Mouse (Mus musculus) midbrain, embryonic 16.5 days (tissue): ENCODE results near the gene Hpcal1. TPM values are rescaled to one million over a fixed set of nuclear protein-coding genes. Genes with fewer than 3 reads are reported as not detected.
"Not testable (repeated sequence)": the region's sequence is repeated elsewhere in the genome, so short reads cannot be mapped to it uniquely, and the experiment has no call there.

Experiments
- ATAC-seq: fragments of 200-750 bp; cut with Nextera tagmentation; 2 replicates; pipeline ENCODE4 v1.8.0; 2017; ENCODE audit warnings: moderate TSS enrichment
- H3K27ac ChIP-seq: fragments of 300-500 bp; sonication (generic); 2 replicates; pipeline ENCODE4 v1.5.1; 2014; ENCODE audit warnings: mild to moderate bottlenecking, low read length, mixed read lengths
- H3K27me3 ChIP-seq: fragments of 300-500 bp; sonication (generic); 2 replicates; pipeline ENCODE4 v1.6.1; 2014; ENCODE audit warnings: low read depth, low read length, mixed read lengths; ENCODE audit not compliant: control insufficient read depth, insufficient read depth
- H3K36me3 ChIP-seq: fragments of 300-500 bp; sonication (generic); 2 replicates; pipeline ENCODE4 v1.6.1; 2014; ENCODE audit warnings: mild to moderate bottlenecking, low read length, moderate library complexity, mixed read lengths; ENCODE audit not compliant: control insufficient read depth, insufficient read depth
- H3K4me1 ChIP-seq: fragments of 300-500 bp; sonication (generic); 2 replicates; pipeline ENCODE4 v1.6.1; 2014; ENCODE audit warnings: mild to moderate bottlenecking, low read length, mixed read lengths; ENCODE audit not compliant: control insufficient read depth, insufficient read depth
- H3K4me2 ChIP-seq: fragments of 300-500 bp; sonication (generic); 2 replicates; pipeline ENCODE4 v1.6.1; 2014; ENCODE audit warnings: mild to moderate bottlenecking, low read length, mixed read lengths
- H3K4me3 ChIP-seq: fragments of 300-500 bp; sonication (generic); 2 replicates; pipeline ENCODE4 v1.5.1; 2014; ENCODE audit warnings: low read depth, mild to moderate bottlenecking, low read length, moderate library complexity, mixed read lengths
- H3K9ac ChIP-seq: fragments of 300-500 bp; sonication (generic); 2 replicates; pipeline ENCODE4 v1.6.1; 2014; ENCODE audit warnings: low read depth, low read length, mixed read lengths
- H3K9me3 ChIP-seq: fragments of 300-500 bp; sonication (generic); replicated peaks from 2 replicates; pipeline ENCODE4 v1.6.1; 2014; ENCODE audit warnings: mild to moderate bottlenecking, low read length, mixed read lengths; ENCODE audit not compliant: control insufficient read depth, poor library complexity, severe bottlenecking
- WGBS: fragments of 180-500 bp; shearing (Covaris S2); extraction: QIAGEN DNeasy Blood & Tissue Kit; methylation state at CpG from one replicate; pipeline ENCODE4 v1.1.7; 2014; 5-methylcytosine and 5-hydroxymethylcytosine counted together
- polyA plus RNA-seq: library from polyadenylated mRNA; unstranded; fragments of >200 nt; fragmentation: Nextera tagmentation; extraction: Ambion mirVana; gene quantifications from 2 replicates; pipeline ENCODE4 v1.2.1, GENCODE M21; 2015

The Hpcal1 gene
- polyA plus RNA-seq, 1 experiment from 2014 or later, result 107 TPM

DNA sequence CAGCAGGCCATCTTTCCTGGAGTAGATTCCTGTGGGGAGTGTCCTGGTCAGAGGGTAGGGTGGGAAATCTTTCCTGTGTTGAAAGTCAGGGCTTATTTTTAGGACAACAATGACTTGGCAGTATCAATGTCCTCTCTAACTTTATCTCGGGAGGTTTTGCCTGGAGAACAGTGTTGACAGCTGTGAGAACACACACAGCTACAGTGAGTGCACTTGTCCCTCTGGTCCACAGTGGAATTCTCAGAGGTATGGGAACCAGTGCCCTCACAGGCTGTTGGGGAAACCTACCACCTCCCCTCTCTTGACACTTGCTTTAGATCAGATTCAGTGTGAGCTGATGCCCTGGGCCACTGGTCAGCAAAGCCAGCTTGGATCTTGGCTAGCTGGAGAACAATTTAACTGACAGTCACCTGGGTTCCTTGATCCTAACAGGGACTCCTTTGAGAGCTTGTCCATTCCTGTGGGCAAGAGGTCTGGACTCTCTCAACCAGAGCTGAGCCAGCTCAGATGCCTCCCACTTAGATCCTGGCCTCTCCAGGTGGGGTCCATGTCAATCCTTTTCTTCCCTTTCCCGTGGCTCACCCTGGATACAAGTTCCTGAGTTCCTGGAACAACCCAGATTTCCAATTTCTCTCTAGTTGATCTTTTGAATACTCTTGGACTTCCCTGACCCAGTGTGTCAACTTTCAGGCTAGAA is 79.0 kb downstream of the Hpcal1 start:
- Histone ChIP-seq H3K4me2 (no peak overlapping the region), H3K27me3 (no peaks in the 10 kb centered on the region), H3K9ac (no peak overlapping the region), H3K36me3 (no peaks in the 10 kb centered on the region), H3K9me3 (no peaks in the 10 kb centered on the region), H3K4me3 (no peak overlapping the region), H3K27ac (no peak overlapping the region), H3K4me1 (no peaks in the 10 kb centered on the region)
- ATAC-seq, result no peak
- WGBS, result 65% methylated on average over 2 of the region's 2 CpGs

GRCm38 (mm10) chr12:17770538-17770937 is 79.9 kb downstream of the Hpcal1 start:
- Histone ChIP-seq H3K27ac (no peak overlapping the region), H3K9ac (no peak overlapping the region), H3K4me3 (no peak overlapping the region), H3K27me3 (no peaks in the 10 kb centered on the region), H3K4me1 (no peaks in the 10 kb centered on the region), H3K36me3 (no peaks in the 10 kb centered on the region), H3K9me3 (no peaks in the 10 kb centered on the region), H3K4me2 (no peak overlapping the region)
- WGBS, result 57% methylated on average over 2 of the region's 2 CpGs
- ATAC-seq, result no peak

GRCm38 (mm10) chr12:17773721-17774120 is 83.1 kb downstream of the Hpcal1 start:
- not testable (repeated sequence) for H3K4me2 ChIP-seq, H3K4me3 ChIP-seq, H3K4me1 ChIP-seq, H3K27ac ChIP-seq, H3K9me3 ChIP-seq, H3K36me3 ChIP-seq, H3K9ac ChIP-seq, ATAC-seq, H3K27me3 ChIP-seq
- 92% methylated on average over 5 of the region's 5 CpGs for WGBS

- not testable (repeated sequence) for ATAC-seq, H3K36me3 ChIP-seq, H3K4me1 ChIP-seq, H3K27ac ChIP-seq, H3K9me3 ChIP-seq, H3K9ac ChIP-seq, H3K4me3 ChIP-seq, H3K4me2 ChIP-seq, H3K27me3 ChIP-seq
- 69% methylated on average over 3 of the region's 3 CpGs for WGBS
Observed at GRCm38 (mm10) chr12:17774842-17775241, 84.2 kb downstream of the Hpcal1 start.

DNA sequence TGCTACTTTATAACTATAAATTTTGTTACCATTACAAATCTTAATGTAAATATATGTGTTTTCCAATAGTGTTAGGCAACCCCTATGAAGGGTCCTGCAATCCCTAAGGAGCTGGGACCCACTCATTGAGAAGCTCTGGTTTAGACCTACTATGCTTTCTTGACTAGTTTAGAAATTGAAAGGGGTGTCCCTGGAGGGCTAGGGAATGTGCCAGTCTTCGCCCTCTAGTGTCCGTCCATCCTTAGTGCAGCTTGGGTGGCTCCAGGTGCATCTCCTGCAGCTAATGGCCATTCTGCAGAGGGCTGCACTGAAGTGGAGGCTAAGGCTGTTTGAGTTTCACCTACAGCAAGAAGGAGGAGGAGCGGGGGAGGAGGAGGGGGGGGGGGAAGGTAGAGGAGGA is 87.7 kb downstream of the Hpcal1 start:
- H3K27me3 ChIP-seq, result no peaks in the 10 kb centered on the region
- no peaks in the 10 kb centered on the region for H3K36me3 ChIP-seq
- peaks cover 2% of the 10 kb centered on the region; the same call in 1 of the 2 replicates for H3K4me1 ChIP-seq
- H3K9me3 ChIP-seq, result no peaks in the 10 kb centered on the region
- H3K4me3 ChIP-seq, result no peak overlapping the region
- no peak overlapping the region for H3K27ac ChIP-seq
- ATAC-seq, result no peak
- no peak overlapping the region for H3K9ac ChIP-seq
- H3K4me2 ChIP-seq, result no peak overlapping the region
- WGBS, result 9% methylated on average over 2 of the region's 3 CpGs

GRCm38 (mm10) chr12:17779093-17779492 is 88.4 kb downstream of the Hpcal1 start:
- WGBS, result 7% methylated on average over 3 of the region's 3 CpGs
- Histone ChIP-seq H3K27me3 (no peaks in the 10 kb centered on the region), H3K27ac (peak overlapping the region; percentile 45), H3K4me1 (peaks cover 2% of the 10 kb centered on the region; the same call in 1 of the 2 replicates), H3K4me2 (no peak overlapping the region), H3K36me3 (no peaks in the 10 kb centered on the region), H3K4me3 (no peak overlapping the region), H3K9me3 (no peaks in the 10 kb centered on the region), H3K9ac (no peak overlapping the region)
- ATAC-seq, result peak; percentile 68

DNA sequence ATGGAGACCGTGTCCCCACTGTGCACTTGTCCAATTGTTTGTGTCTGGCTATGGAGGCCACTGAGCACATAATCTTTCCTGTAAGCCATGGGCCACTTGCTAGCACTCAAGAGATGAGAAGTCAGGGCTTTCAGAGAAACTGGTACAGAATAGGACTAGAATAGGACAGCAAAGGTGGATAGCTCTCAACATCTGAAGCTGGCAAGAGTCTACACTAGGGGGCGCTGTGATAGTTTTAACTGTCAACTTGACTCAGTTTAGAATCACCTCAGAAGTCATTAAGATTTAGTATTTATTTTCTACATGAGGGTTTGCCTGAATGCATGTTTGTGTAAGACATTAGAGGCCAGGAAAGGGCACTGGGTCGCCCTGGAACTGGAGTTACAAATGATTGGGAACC is 98.8 kb downstream of the Hpcal1 start:
- H3K4me2 ChIP-seq, result no peak overlapping the region
- WGBS, result 49% methylated on average over 3 of the region's 3 CpGs
- H3K4me3 ChIP-seq, result no peak overlapping the region
- H3K4me1 ChIP-seq, result no peaks in the 10 kb centered on the region
- H3K9me3 ChIP-seq, result no peaks in the 10 kb centered on the region
- H3K27ac ChIP-seq, result no peak overlapping the region
- no peak for ATAC-seq
- no peaks in the 10 kb centered on the region for H3K36me3 ChIP-seq
- H3K27me3 ChIP-seq, result no peaks in the 10 kb centered on the region
- H3K9ac ChIP-seq, result no peak overlapping the region

DNA sequence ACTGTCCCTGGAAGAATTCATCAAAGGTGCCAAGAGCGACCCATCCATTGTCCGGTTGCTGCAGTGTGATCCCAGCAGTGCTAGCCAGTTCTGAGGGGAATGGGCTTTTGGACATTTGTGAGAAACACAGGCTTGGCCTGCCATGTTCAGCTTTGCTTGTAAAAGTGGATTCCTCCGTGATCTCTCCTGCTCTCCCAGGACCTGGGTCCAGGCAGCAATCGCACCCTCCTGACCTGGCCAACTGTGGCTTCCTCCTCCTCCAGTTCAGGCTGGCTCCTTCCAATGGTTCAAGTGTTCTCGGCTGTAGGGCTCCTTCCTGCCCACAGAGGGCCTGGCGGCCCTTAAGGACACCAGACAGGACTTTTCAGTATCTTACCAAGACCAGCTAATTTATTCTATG is 100.5 kb downstream of the Hpcal1 start:
- H3K4me3 ChIP-seq, result no peak overlapping the region
- H3K27ac ChIP-seq, result no peak overlapping the region
- no peak overlapping the region for H3K9ac ChIP-seq
- no peaks in the 10 kb centered on the region for H3K36me3 ChIP-seq
- ATAC-seq, result no peak
- no peak overlapping the region for H3K4me2 ChIP-seq
- H3K9me3 ChIP-seq, result no peaks in the 10 kb centered on the region
- H3K4me1 ChIP-seq, result no peaks in the 10 kb centered on the region
- 86% methylated on average over 6 of the region's 6 CpGs for WGBS
- H3K27me3 ChIP-seq, result no peaks in the 10 kb centered on the region

- Histone ChIP-seq H3K36me3 (no peaks in the 10 kb centered on the region), H3K4me3 (no peak overlapping the region), H3K9ac (no peak overlapping the region), H3K4me2 (no peak overlapping the region), H3K27ac (no peak overlapping the region), H3K27me3 (no peaks in the 10 kb centered on the region), H3K4me1 (no peaks in the 10 kb centered on the region), H3K9me3 (no peaks in the 10 kb centered on the region)
- 71% methylated on average over 1 of the region's 1 CpGs for WGBS
- ATAC-seq, result no peak
Observed at GRCm38 (mm10) chr12:17792756-17793155, 102.1 kb downstream of the Hpcal1 start.
